Mouse (Mus musculus): Measurements from ENCODE around the gene Kcnip4.

DNA sequence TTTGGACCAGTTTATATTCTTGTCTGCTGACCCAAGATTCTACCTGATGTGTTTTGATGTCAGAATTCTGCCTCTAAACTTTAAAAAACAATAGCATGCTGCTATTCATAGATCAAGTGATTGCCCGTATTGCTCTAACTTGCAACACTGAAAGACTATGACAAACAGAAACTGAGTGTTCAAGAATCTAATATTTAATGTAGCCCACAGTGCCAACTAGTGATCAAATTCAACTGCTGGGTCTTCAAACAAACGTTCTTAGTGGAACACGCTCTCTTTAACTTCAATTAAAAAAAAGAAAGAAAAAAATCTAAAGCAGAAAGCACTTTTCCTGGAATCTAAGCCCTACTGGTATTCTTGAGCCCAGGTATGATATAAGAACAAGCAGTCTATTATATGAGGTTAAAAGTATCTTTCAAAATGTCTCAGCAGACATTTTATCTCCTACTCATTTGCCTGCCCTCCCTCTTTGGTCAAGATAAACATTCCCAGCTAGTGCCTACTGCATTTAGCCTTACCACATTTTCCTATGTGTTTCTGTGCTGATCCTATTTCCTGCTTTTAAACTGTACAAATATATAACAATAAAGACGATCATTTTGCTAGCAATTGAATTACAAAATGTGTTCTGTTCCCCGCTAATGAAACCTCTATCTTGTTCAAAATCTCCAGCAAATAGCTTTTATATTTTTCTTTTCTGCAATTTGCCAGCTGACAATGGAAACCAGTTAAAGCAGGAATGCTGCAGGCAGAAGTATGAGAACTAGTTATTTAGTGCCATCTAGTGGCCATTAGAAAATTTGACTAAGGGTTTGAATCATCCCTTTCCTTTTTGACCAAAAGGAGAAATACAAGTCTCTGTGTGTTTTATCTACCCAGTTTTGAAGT, 1179.4 kb downstream of the Kcnip4 start:
- TF ChIP-seq EP300 (IDR thresholded peaks at IDR 0.05; ENCODE audit: low read depth): no peak
- TF ChIP-seq CTCF (IDR thresholded peaks at IDR 0.05; ENCODE audit: low read depth): peak; percentile 61

All from liver, postnatal 0 days (tissue).